1 mouse cellular context compared by ENCODE assay signal in genomic region chr11:100527458-100528374, GRCm38 (mm10).
TF ChIP-seq lines count a peak whose summit lies in the region.

Gene Acly (minus strand): TSS chr11:100528000.

TF ChIP-seq in MEL, 35 proteins besides CTCF, POLR2A, EP300 and RAD21 (continued from another document):
- peak; percentile 70 for TF ChIP-seq MYC (IDR thresholded peaks at IDR 0.05; ENCODE audit: low read depth, low read length)
- no peak for TF ChIP-seq POLR2AphosphoS5 (IDR thresholded peaks at IDR 0.05; ENCODE audit: borderline replicate concordance, low read depth, low read length)
- TF ChIP-seq NELFE (IDR thresholded peaks at IDR 0.05; ENCODE audit: low read depth, low read length): peak; percentile 100
- 0 out of 2 replicates have a peak, but pooled peaks have one; percentile 11 for TF ChIP-seq MAFK (IDR thresholded peaks at IDR 0.05; ENCODE audit: borderline replicate concordance, low read depth, low read length)
- TF ChIP-seq HCFC1 (IDR thresholded peaks at IDR 0.05; ENCODE audit: low read depth, low read length): peak; percentile 98
TF ChIP-seq in MEL: peak in this region for 21.
